In genomic region chr9:113859420-113859819, GRCm38 (mm10) we compare ENCODE assay signal across 15 mouse cellular contexts.
DNase-seq lines count a peak whose midpoint lies in the region; ATAC-seq and TF ChIP-seq lines count a peak whose summit lies in the region.
"Had no signal": no experiment of that assay in that cellular context is flagged by ENCODE, and none has a peak within 500 bp of the region (broad histone marks: within the 10 kb centered on the region; RNA-seq: fewer than 3 reads in every experiment).

No protein-coding gene starts in this region.

- no peaks in the 10 kb centered on the region for H3K27me3 ChIP-seq in embryonic facial prominence, embryonic 14.5 days (replicated peaks; ENCODE audit: control insufficient read depth, insufficient read depth, low read length)
- H3K27me3 ChIP-seq in embryonic facial prominence, embryonic 10.5 days (replicated peaks; ENCODE audit: low read depth, poor library complexity, severe bottlenecking) = no peaks in the 10 kb centered on the region
- no peaks in the 10 kb centered on the region for H3K27me3 ChIP-seq in thymus, adult 2 months (ENCODE audit: control insufficient read depth, insufficient read depth, low read length)
- no peaks in the 10 kb centered on the region for H3K27me3 ChIP-seq in midbrain, embryonic 14.5 days (ENCODE audit: control insufficient read depth, insufficient read depth, low read length)
- H3K27me3 ChIP-seq: intestine, embryonic 15.5 days; megakaryocyte, embryonic 14.5 days had no signal

- H3K9ac ChIP-seq in embryonic facial prominence, embryonic 14.5 days (ENCODE audit: low read depth, low read length) = no peak overlapping the region
- H3K9ac ChIP-seq in midbrain, embryonic 14.5 days (replicated peaks; ENCODE audit: low read length) = no peak overlapping the region
- H3K9ac ChIP-seq: intestine, embryonic 15.5 days had no signal

- H3K27ac ChIP-seq in embryonic facial prominence, embryonic 14.5 days (replicated peaks; ENCODE audit: low read depth, low read length) = no peak overlapping the region
- H3K27ac ChIP-seq in embryonic facial prominence, embryonic 10.5 days (replicated peaks) = no peak overlapping the region
- H3K27ac ChIP-seq in thymus, adult 2 months (ENCODE audit: control insufficient read depth, insufficient read depth, low read length) = no peak overlapping the region
- no peak overlapping the region for H3K27ac ChIP-seq in midbrain, embryonic 14.5 days (replicated peaks; ENCODE audit: low read depth, low read length)
- H3K27ac ChIP-seq: forebrain, embryonic 10.5 days; intestine, embryonic 15.5 days had no signal

- no peak; the same call in 1 of the 2 replicates for ATAC-seq in embryonic facial prominence, embryonic 14.5 days (ENCODE audit: low read depth)
- peak; percentile 69 for ATAC-seq in common myeloid progenitor, adult 5-6 weeks (replicated peaks; ENCODE audit: low read depth, poor library complexity, severe bottlenecking)
- ATAC-seq in midbrain, embryonic 14.5 days (ENCODE audit: low FRiP score, low TSS enrichment) = no peak
- ATAC-seq: intestine, embryonic 15.5 days had no signal

- no peaks in the 10 kb centered on the region for H3K9me3 ChIP-seq in embryonic facial prominence, embryonic 14.5 days (ENCODE audit: control insufficient read depth, low read length)
- no peaks in the 10 kb centered on the region for H3K9me3 ChIP-seq in embryonic facial prominence, embryonic 10.5 days
- H3K9me3 ChIP-seq in midbrain, embryonic 14.5 days (ENCODE audit: control insufficient read depth, low read length) = no peaks in the 10 kb centered on the region
- H3K9me3 ChIP-seq: forebrain, embryonic 10.5 days; intestine, embryonic 15.5 days; megakaryocyte, embryonic 14.5 days had no signal

- no peak for TF ChIP-seq POLR2A in thymus, adult 2 months (IDR thresholded peaks at IDR 0.05; ENCODE audit: control insufficient read depth, extremely low read depth, insufficient read depth, low read length, poor library complexity)

- WGBS in embryonic facial prominence, embryonic 14.5 days = 77% methylated on average over 5 of the region's 5 CpGs
- 91% methylated on average over 5 of the region's 5 CpGs for WGBS in embryonic facial prominence, embryonic 10.5 days
- WGBS in thymus, adult 2 months = 36% methylated on average over 5 of the region's 5 CpGs
- 95% methylated on average over 5 of the region's 5 CpGs for WGBS in midbrain, embryonic 14.5 days

- no peak overlapping the region for H3K4me3 ChIP-seq in embryonic facial prominence, embryonic 14.5 days (ENCODE audit: low read depth, low read length)
- no peak overlapping the region for H3K4me3 ChIP-seq in embryonic facial prominence, embryonic 10.5 days
- no peak overlapping the region for H3K4me3 ChIP-seq in thymus, adult 2 months (ENCODE audit: control insufficient read depth, insufficient read depth, low read length)
- no peak overlapping the region for H3K4me3 ChIP-seq in midbrain, embryonic 14.5 days (replicated peaks; ENCODE audit: low read depth, low read length)
- H3K4me3 ChIP-seq: forebrain, embryonic 10.5 days; intestine, embryonic 15.5 days; megakaryocyte, embryonic 14.5 days had no signal

- no peaks in the 10 kb centered on the region for H3K4me1 ChIP-seq in embryonic facial prominence, embryonic 14.5 days (ENCODE audit: control insufficient read depth, insufficient read depth, low read length)
- no peaks in the 10 kb centered on the region for H3K4me1 ChIP-seq in embryonic facial prominence, embryonic 10.5 days
- H3K4me1 ChIP-seq in thymus, adult 2 months (replicated peaks; ENCODE audit: control insufficient read depth, insufficient read depth, low read length) = peaks cover 4% of the 10 kb centered on the region; the same call in 1 of the 2 replicates
- no peaks in the 10 kb centered on the region for H3K4me1 ChIP-seq in midbrain, embryonic 14.5 days (ENCODE audit: control insufficient read depth, insufficient read depth, low read length)
- H3K4me1 ChIP-seq: forebrain, embryonic 10.5 days; intestine, embryonic 15.5 days had no signal

- DNase-seq in embryonic facial prominence, embryonic 14.5 days (ENCODE audit: low spot score) = peak; percentile 13
- no peak for DNase-seq in embryonic facial prominence, embryonic 10.5 days (ENCODE audit: low spot score)
- peak; percentile 13 for DNase-seq in thymus, postnatal 0 days (ENCODE audit: low spot score)
- no peak for DNase-seq in thymus, adult 2 months
- no peak for DNase-seq in cerebellum, postnatal 14 days
- DNase-seq in urinary bladder, adult 2 months (ENCODE audit: low spot score) = no peak
- DNase-seq in midbrain, embryonic 14.5 days = no peak
- DNase-seq: B cell, adult 2 months; cerebellum, adult 8-10 months; heart, postnatal 36 days; kidney, postnatal 36 days had no signal

- TF ChIP-seq CTCF in thymus, adult 2 months (IDR thresholded peaks at IDR 0.05; ENCODE audit: borderline replicate concordance, control insufficient read depth, extremely low read depth, insufficient read depth, low read length, poor library complexity) = no peak

- peaks cover 40% of the 10 kb centered on the region; the same call in 1 of the 2 replicates for H3K36me3 ChIP-seq in embryonic facial prominence, embryonic 14.5 days (ENCODE audit: control insufficient read depth, insufficient read depth, low read length)
- H3K36me3 ChIP-seq in embryonic facial prominence, embryonic 10.5 days (replicated peaks) = peaks cover 30% of the 10 kb centered on the region
- H3K36me3 ChIP-seq in thymus, adult 2 months (ENCODE audit: control insufficient read depth, insufficient read depth, low read length) = peaks cover 8% of the 10 kb centered on the region
- peaks cover 70% of the 10 kb centered on the region for H3K36me3 ChIP-seq in midbrain, embryonic 14.5 days (ENCODE audit: control insufficient read depth, insufficient read depth, low read length)
- H3K36me3 ChIP-seq: intestine, embryonic 15.5 days had no signal

- H3K4me2 ChIP-seq in embryonic facial prominence, embryonic 14.5 days (ENCODE audit: low read depth, low read length) = no peak overlapping the region
- no peak overlapping the region for H3K4me2 ChIP-seq in midbrain, embryonic 14.5 days (ENCODE audit: low read length)
- H3K4me2 ChIP-seq: intestine, embryonic 15.5 days had no signal

Comparison
In these comparisons a context has a peak if more than half of its experiments do, and no peak if none do; other contexts are left out.
1. DNase-seq: peak in embryonic facial prominence, embryonic 14.5 days (single experiment) and thymus, postnatal 0 days (single experiment); none in embryonic facial prominence, embryonic 10.5 days (single experiment), thymus, adult 2 months (single experiment), cerebellum, postnatal 14 days (0 of 2), urinary bladder, adult 2 months (single experiment) and midbrain, embryonic 14.5 days (single experiment).